Mouse (Mus musculus): ENCODE measurements at regions not wholly inside any gene's neighbourhood (a gene's known extent, or its start where the extent isn't known, plus 50 kb on each side); places are given as distances from the start of the nearest gene placed in this dataset. TPM values are rescaled to one million over a fixed set of nuclear protein-coding genes. Genes with fewer than 3 reads are reported as not detected.

- H3K27me3 ChIP-seq (ENCODE audit: insufficient read depth, low read length) = no peaks in the 10 kb centered on the region
- DNase-seq (ENCODE audit: low spot score) (peak; percentile 81), ATAC-seq (replicated peaks; ENCODE audit: low FRiP score, low read depth) (peak; percentile 36; the same call in 1 of the 2 replicates)
- no peaks in the 10 kb centered on the region for H3K9me3 ChIP-seq (replicated peaks; ENCODE audit: low read length)
- no peak overlapping the region for H3K4me2 ChIP-seq (ENCODE audit: low read length)
- no peak overlapping the region for H3K4me3 ChIP-seq (replicated peaks; ENCODE audit: low read depth, low read length)
- WGBS = 32% methylated on average over 12 of the region's 12 CpGs
- no peaks in the 10 kb centered on the region for H3K4me1 ChIP-seq (replicated peaks; ENCODE audit: insufficient read depth, low read length)
- H3K9ac ChIP-seq (ENCODE audit: low read depth, low read length) = no peak overlapping the region
- H3K27ac ChIP-seq = no peak overlapping the region
- H3K36me3 ChIP-seq (ENCODE audit: insufficient read depth, low read length) = no peaks in the 10 kb centered on the region
- TF ChIP-seq CTCF (IDR thresholded peaks at IDR 0.05; ENCODE audit: low read depth) = peak; percentile 84
Measured at GRCm38 (mm10) chr14:48358487-48359159, 87.3 kb upstream of the Tmem260 start.

GRCm38 (mm10) chr14:48361820-48362219, 84.1 kb upstream of the Tmem260 start:
- DNase-seq (ENCODE audit: low spot score) = no peak
- H3K4me3 ChIP-seq (replicated peaks; ENCODE audit: low read depth, low read length) = no peak overlapping the region
- 91% methylated on average over 7 of the region's 7 CpGs for WGBS
- H3K27me3 ChIP-seq (ENCODE audit: insufficient read depth, low read length) = no peaks in the 10 kb centered on the region
- H3K9ac ChIP-seq (ENCODE audit: low read depth, low read length) = no peak overlapping the region
- no peak; the same call in 1 of the 2 replicates for ATAC-seq (replicated peaks; ENCODE audit: low FRiP score, low read depth)
- H3K4me1 ChIP-seq (replicated peaks; ENCODE audit: insufficient read depth, low read length) = no peaks in the 10 kb centered on the region
- H3K36me3 ChIP-seq (ENCODE audit: insufficient read depth, low read length) = no peaks in the 10 kb centered on the region
- H3K4me2 ChIP-seq (ENCODE audit: low read length) = no peak overlapping the region
- no peak for TF ChIP-seq CTCF (IDR thresholded peaks at IDR 0.05; ENCODE audit: low read depth)
- no peaks in the 10 kb centered on the region for H3K9me3 ChIP-seq (replicated peaks; ENCODE audit: low read length)
- no peak overlapping the region for H3K27ac ChIP-seq

- Histone ChIP-seq H3K27me3 (ENCODE audit: insufficient read depth, low read length) (no peaks in the 10 kb centered on the region), H3K4me3 (replicated peaks; ENCODE audit: low read depth, low read length) (no peak overlapping the region), H3K4me2 (ENCODE audit: low read length) (no peak overlapping the region), H3K36me3 (ENCODE audit: insufficient read depth, low read length) (no peaks in the 10 kb centered on the region), H3K27ac (no peak overlapping the region), H3K9ac (ENCODE audit: low read depth, low read length) (no peak overlapping the region), H3K9me3 (replicated peaks; ENCODE audit: low read length) (no peaks in the 10 kb centered on the region), H3K4me1 (replicated peaks; ENCODE audit: insufficient read depth, low read length) (no peaks in the 10 kb centered on the region)
- 14% methylated on average over 7 of the region's 7 CpGs for WGBS
- TF ChIP-seq CTCF (IDR thresholded peaks at IDR 0.05; ENCODE audit: low read depth) = peak; percentile 93
- peak; percentile 87 for DNase-seq (ENCODE audit: low spot score)
- ATAC-seq (replicated peaks; ENCODE audit: low FRiP score, low read depth) = no peak
Measured at GRCm38 (mm10) chr14:48367006-48367405, 78.9 kb upstream of the Tmem260 start.

GRCm38 (mm10) chr14:48370322-48370721, 75.6 kb upstream of the Tmem260 start:
- H3K4me3 ChIP-seq (replicated peaks; ENCODE audit: low read depth, low read length) = no peak overlapping the region
- ATAC-seq (replicated peaks; ENCODE audit: low FRiP score, low read depth) (no peak), DNase-seq (ENCODE audit: low spot score) (peak; percentile 84)
- no peaks in the 10 kb centered on the region for H3K9me3 ChIP-seq (replicated peaks; ENCODE audit: low read length)
- H3K9ac ChIP-seq (ENCODE audit: low read depth, low read length) = no peak overlapping the region
- H3K4me2 ChIP-seq (ENCODE audit: low read length) = no peak overlapping the region
- no peaks in the 10 kb centered on the region for H3K36me3 ChIP-seq (ENCODE audit: insufficient read depth, low read length)
- no peaks in the 10 kb centered on the region for H3K4me1 ChIP-seq (replicated peaks; ENCODE audit: insufficient read depth, low read length)
- 0% methylated on average over 1 of the region's 1 CpGs for WGBS
- no peak overlapping the region for H3K27ac ChIP-seq
- H3K27me3 ChIP-seq (ENCODE audit: insufficient read depth, low read length) = no peaks in the 10 kb centered on the region
- peak; percentile 91 for TF ChIP-seq CTCF (IDR thresholded peaks at IDR 0.05; ENCODE audit: low read depth)

- TF ChIP-seq CTCF (IDR thresholded peaks at IDR 0.05; ENCODE audit: low read depth) = peak; percentile 73
- DNase-seq (ENCODE audit: low spot score) (peak; percentile 73), ATAC-seq (replicated peaks; ENCODE audit: low FRiP score, low read depth) (peak; percentile 61; the same call in 1 of the 2 replicates)
- Histone ChIP-seq H3K27me3 (ENCODE audit: insufficient read depth, low read length) (no peaks in the 10 kb centered on the region), H3K9me3 (replicated peaks; ENCODE audit: low read length) (no peaks in the 10 kb centered on the region), H3K4me3 (replicated peaks; ENCODE audit: low read depth, low read length) (no peak overlapping the region), H3K27ac (no peak overlapping the region), H3K36me3 (ENCODE audit: insufficient read depth, low read length) (no peaks in the 10 kb centered on the region), H3K9ac (ENCODE audit: low read depth, low read length) (no peak overlapping the region), H3K4me1 (replicated peaks; ENCODE audit: insufficient read depth, low read length) (no peaks in the 10 kb centered on the region), H3K4me2 (ENCODE audit: low read length) (no peak overlapping the region)
- 65% methylated on average over 5 of the region's 5 CpGs for WGBS
Measured at GRCm38 (mm10) chr14:48371766-48372165, 74.2 kb upstream of the Tmem260 start.

- no peak overlapping the region for H3K4me3 ChIP-seq (replicated peaks; ENCODE audit: low read depth, low read length)
- WGBS = 43% methylated on average over 5 of the region's 5 CpGs
- TF ChIP-seq CTCF (IDR thresholded peaks at IDR 0.05; ENCODE audit: low read depth) = no peak
Measured at GRCm38 (mm10) chr14:48376112-48376511, 69.8 kb upstream of the Tmem260 start.

More at GRCm38 (mm10) chr14:48376112-48376511, 69.8 kb upstream of the Tmem260 start:
- DNase-seq (ENCODE audit: low spot score) = no peak
- Histone ChIP-seq H3K9ac (ENCODE audit: low read depth, low read length) (no peak overlapping the region), H3K36me3 (ENCODE audit: insufficient read depth, low read length) (no peaks in the 10 kb centered on the region), H3K27me3 (ENCODE audit: insufficient read depth, low read length) (no peaks in the 10 kb centered on the region), H3K4me1 (replicated peaks; ENCODE audit: insufficient read depth, low read length) (no peaks in the 10 kb centered on the region), H3K27ac (no peak overlapping the region), H3K9me3 (replicated peaks; ENCODE audit: low read length) (no peaks in the 10 kb centered on the region), H3K4me2 (ENCODE audit: low read length) (no peak overlapping the region)
- ATAC-seq (replicated peaks; ENCODE audit: low FRiP score, low read depth) = no peak

Small RNAs in the stretch of these regions (microRNA-seq; reads per million reads assigned to microRNA genes)
- not detected for gene Gm23881

Data from kidney, postnatal 0 days (tissue).